Mouse (Mus musculus) olfactory bulb, adult 2 months (tissue): Measurements from ENCODE around the gene Snrk. TPM values are rescaled to one million over a fixed set of nuclear protein-coding genes. Genes with fewer than 3 reads are reported as not detected.

Source experiments
- H3K27ac ChIP-seq: fragments of 200-500 bp; 2 replicates; pipeline ENCODE4 v1.5.1; 2012; ENCODE audit warnings: low read depth, low read length; ENCODE audit not compliant: insufficient read depth
- H3K4me1 ChIP-seq: fragments of 200-500 bp; 2 replicates; pipeline ENCODE4 v1.6.1; 2012; ENCODE audit warnings: low read length; ENCODE audit not compliant: control insufficient read depth, insufficient read depth
- H3K4me3 ChIP-seq: fragments of 200-500 bp; 2 replicates; pipeline ENCODE4 v1.5.1; 2012; ENCODE audit warnings: mild to moderate bottlenecking, low read depth, low read length, moderate library complexity; ENCODE audit not compliant: insufficient read depth
- CTCF ChIP-seq: fragments of 200-500 bp; IDR thresholded peaks from 2 replicates; pipeline ENCODE4 v1.5.1; 2012; ENCODE audit warnings: low read depth, mild to moderate bottlenecking, low read length, moderate library complexity; ENCODE audit not compliant: insufficient read depth
- POLR2A ChIP-seq: fragments of 200-500 bp; IDR thresholded peaks from 2 replicates; pipeline ENCODE4 v1.6.1; 2012; ENCODE audit warnings: mild to moderate bottlenecking, low read depth, low read length, moderate library complexity; ENCODE audit not compliant: insufficient read depth
- WGBS: fragments of 180-500 bp; shearing (Covaris S2); methylation state at CpG from one replicate; pipeline ENCODE4 v1.1.7; 2018; 5-methylcytosine and 5-hydroxymethylcytosine counted together
- polyA plus RNA-seq: library from polyadenylated mRNA; stranded (reverse); fragments of >200 nt; gene quantifications from 2 replicates; pipeline ENCODE4 v1.2.4, GENCODE M21; 2012; ENCODE audit warnings: low replicate concordance; ENCODE audit not compliant: missing spikeins, insufficient read depth, insufficient read length

Gene Snrk
- polyA plus RNA-seq, 1 experiment, result 1,073 TPM

GRCm38 (mm10) chr9:122180105-122180504, 63.0 kb downstream of the Snrk start:
- TF ChIP-seq CTCF, result no peak
- no peak for TF ChIP-seq POLR2A
- 83% methylated on average over 3 of the region's 3 CpGs for WGBS
- H3K4me1 ChIP-seq, result peaks cover 38% of the 10 kb centered on the region

GRCm38 (mm10) chr9:122183074-122183473, 66.0 kb downstream of the Snrk start:
- H3K4me3 ChIP-seq, result no peak overlapping the region
- TF ChIP-seq POLR2A (no peak), CTCF (no peak)

More at GRCm38 (mm10) chr9:122180105-122180504, 63.0 kb downstream of the Snrk start:
- H3K27ac ChIP-seq, result peak overlapping the region; percentile 9; the same call in 1 of the 2 replicates
- H3K4me3 ChIP-seq, result no peak overlapping the region

GRCm38 (mm10) chr9:122184329-122184728, 67.3 kb downstream of the Snrk start:
- no peak overlapping the region for H3K27ac ChIP-seq
- 89% methylated on average over 3 of the region's 3 CpGs for WGBS
- H3K4me3 ChIP-seq, result no peak overlapping the region
- peaks cover 39% of the 10 kb centered on the region for H3K4me1 ChIP-seq
- TF ChIP-seq CTCF (no peak), POLR2A (no peak)

More at GRCm38 (mm10) chr9:122183074-122183473, 66.0 kb downstream of the Snrk start:
- H3K27ac ChIP-seq, result no peak overlapping the region
- peaks cover 48% of the 10 kb centered on the region for H3K4me1 ChIP-seq
- WGBS, result 72% methylated on average over 4 of the region's 4 CpGs

- TF ChIP-seq POLR2A, result no peak
- Histone ChIP-seq H3K27ac (no peak overlapping the region), H3K4me1 (peaks cover 33% of the 10 kb centered on the region), H3K4me3 (no peak overlapping the region)
- 18% methylated on average over 2 of the region's 2 CpGs for WGBS
These were observed 68.0 kb downstream of the Snrk start for GRCm38 (mm10) chr9:122185061-122185460.

- H3K4me1 ChIP-seq, result peaks cover 31% of the 10 kb centered on the region
- H3K27ac ChIP-seq, result no peak overlapping the region
- no peak for TF ChIP-seq CTCF
- no peak for TF ChIP-seq POLR2A
- H3K4me3 ChIP-seq, result no peak overlapping the region
- 86% methylated on average over 6 of the region's 6 CpGs for WGBS
These were observed 68.9 kb downstream of the Snrk start for GRCm38 (mm10) chr9:122185953-122186352.

- no peak for TF ChIP-seq POLR2A
- TF ChIP-seq CTCF, result no peak
- H3K27ac ChIP-seq, result no peak overlapping the region
These were observed 69.7 kb downstream of the Snrk start for GRCm38 (mm10) chr9:122186643-122187226.

GRCm38 (mm10) chr9:122187451-122187921, 70.4 kb downstream of the Snrk start:
- TF ChIP-seq POLR2A, result no peak
- no peak for TF ChIP-seq CTCF
- WGBS, result 86% methylated on average over 7 of the region's 7 CpGs
- H3K4me1 ChIP-seq, result peaks cover 28% of the 10 kb centered on the region
- H3K4me3 ChIP-seq, result no peak overlapping the region
- no peak overlapping the region; the same call in 1 of the 2 replicates for H3K27ac ChIP-seq

More at GRCm38 (mm10) chr9:122186643-122187226, 69.7 kb downstream of the Snrk start:
- Histone ChIP-seq H3K4me3 (no peak overlapping the region), H3K4me1 (peaks cover 28% of the 10 kb centered on the region)
- WGBS, result 75% methylated on average over 1 of the region's 1 CpGs

- TF ChIP-seq POLR2A (no peak), CTCF (no peak)
- no peak overlapping the region for H3K27ac ChIP-seq
- 75% methylated on average over 1 of the region's 1 CpGs for WGBS
- no peak overlapping the region for H3K4me3 ChIP-seq
- H3K4me1 ChIP-seq, result peaks cover 21% of the 10 kb centered on the region
These were observed 71.7 kb downstream of the Snrk start for GRCm38 (mm10) chr9:122188724-122189123.

- no peak overlapping the region for H3K27ac ChIP-seq
- no peak for TF ChIP-seq POLR2A
- TF ChIP-seq CTCF, result no peak
- 63% methylated on average over 5 of the region's 5 CpGs for WGBS
- H3K4me1 ChIP-seq, result peaks cover 4% of the 10 kb centered on the region; the same call in 1 of the 2 replicates
- no peak overlapping the region for H3K4me3 ChIP-seq
These were observed 76.3 kb downstream of the Snrk start for GRCm38 (mm10) chr9:122193361-122193760.

GRCm38 (mm10) chr9:122193823-122194222, 76.8 kb downstream of the Snrk start:
- WGBS, result 87% methylated on average over 5 of the region's 5 CpGs
- TF ChIP-seq POLR2A, result no peak
- TF ChIP-seq CTCF, result no peak
- Histone ChIP-seq H3K4me3 (no peak overlapping the region), H3K4me1 (peaks cover 4% of the 10 kb centered on the region; the same call in 1 of the 2 replicates), H3K27ac (no peak overlapping the region)
